Mouse (Mus musculus) heart, adult 2 months (tissue): ENCODE data around the gene Enpp7. TPM values are rescaled to one million over a fixed set of nuclear protein-coding genes. Genes with fewer than 3 reads are reported as not detected.

Source experiments
- DNase-seq, 2 experiments: peaks; one replicate each; pipeline ENCODE4 v3.0.0; 2021
- H3K27ac ChIP-seq: fragments of 200-600 bp; 2 replicates; pipeline ENCODE4 v1.8.1; 2022
- H3K27me3 ChIP-seq: fragments of 200-500 bp; 2 replicates; pipeline ENCODE4 v1.6.1; 2012; ENCODE audit warnings: mild to moderate bottlenecking, low read length, inconsistent platforms, mixed read lengths; ENCODE audit not compliant: control insufficient read depth, insufficient read depth
- H3K36me3 ChIP-seq: fragments of 200-500 bp; 2 replicates; pipeline ENCODE4 v1.6.1; 2012; ENCODE audit warnings: low read length, inconsistent platforms; ENCODE audit not compliant: control insufficient read depth, insufficient read depth
- H3K4me1 ChIP-seq: fragments of 200-500 bp; 2 replicates; pipeline ENCODE4 v1.6.1; 2011; ENCODE audit warnings: low read length; ENCODE audit not compliant: control insufficient read depth, insufficient read depth
- H3K4me3 ChIP-seq: fragments of 200-600 bp; 2 replicates; pipeline ENCODE4 v1.8.1; 2022
- H3K79me2 ChIP-seq: fragments of 200-500 bp; replicated peaks from 2 replicates; pipeline ENCODE4 v1.6.1; 2012; ENCODE audit warnings: mild to moderate bottlenecking, inconsistent platforms, low read length, moderate library complexity, mixed read lengths; ENCODE audit not compliant: control insufficient read depth, insufficient read depth
- H3K9ac ChIP-seq: fragments of 200-500 bp; 2 replicates; pipeline ENCODE4 v1.6.1; 2012; ENCODE audit warnings: low read depth, mild to moderate bottlenecking, control low read depth, inconsistent platforms, low read length, mixed read lengths
- CTCF ChIP-seq: fragments of 200-600 bp; IDR thresholded peaks from 2 replicates; pipeline ENCODE4 v1.8.1; 2022; ENCODE audit warnings: antibody characterized with exemption, mild to moderate bottlenecking, moderate library complexity
- EP300 ChIP-seq: fragments of 200-500 bp; IDR thresholded peaks from 2 replicates; pipeline ENCODE4 v1.6.1; 2011; ENCODE audit warnings: low read depth, low read length, control low read depth; ENCODE audit not compliant: insufficient read depth
- POLR2A ChIP-seq: fragments of 200-500 bp; IDR thresholded peaks from 2 replicates; pipeline ENCODE4 v1.6.1; 2011; ENCODE audit warnings: mild to moderate bottlenecking, low read depth, low read length, control low read depth; ENCODE audit not compliant: insufficient read depth
- WGBS: fragments of 180-500 bp; shearing (Covaris S2); methylation state at CpG from one replicate; pipeline ENCODE4 v1.1.7; 2018; 5-methylcytosine and 5-hydroxymethylcytosine counted together
- intact Hi-C: fragments of 180-260 bp; cut with DNase I; formaldehyde crosslinking; loops from one replicate; pipeline ENCODE4 v1.15.1; 2025
- polyA plus RNA-seq: library from polyadenylated mRNA; depleted of rRNA; stranded (reverse); fragments of >200 nt; gene quantifications from 2 replicates; pipeline ENCODE4 v1.2.3, GENCODE M21; 2012
- total RNA-seq, 2 experiments: library from RNA; stranded (reverse); gene quantifications; 2 replicates each; pipeline ENCODE4 v1.2.3; 2021

Enpp7 gene
- total and polyA plus RNA-seq, 3 experiments: not detected

DNA sequence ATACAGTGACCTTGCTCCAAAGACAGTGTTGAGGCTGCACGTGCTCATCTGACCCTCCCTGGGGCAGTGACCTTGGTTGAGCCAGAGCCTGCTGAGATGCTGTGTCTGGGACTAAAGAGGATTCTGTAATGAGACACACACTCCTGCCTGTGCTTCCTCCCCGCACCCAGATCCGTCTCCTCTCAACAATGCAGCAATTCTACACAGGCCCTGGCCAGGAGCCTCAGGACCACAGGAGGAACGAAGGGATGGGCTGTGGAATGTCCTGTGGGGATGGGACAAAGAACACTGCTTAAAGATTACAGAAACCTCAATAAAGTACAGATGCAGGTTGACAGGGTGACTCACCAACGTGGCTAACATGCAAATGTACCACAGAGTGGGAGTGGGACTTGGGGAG is 2.4 kb upstream of the Enpp7 start:
- Histone ChIP-seq H3K9ac (no peak overlapping the region), H3K36me3 (no peaks in the 10 kb centered on the region), H3K27ac (no peak overlapping the region), H3K79me2 (no peaks in the 10 kb centered on the region), H3K4me1 (no peaks in the 10 kb centered on the region), H3K4me3 (no peak overlapping the region), H3K27me3 (0 out of 2 replicates have a peak, but pooled peaks cover 2% of the 10 kb centered on the region)
- intact Hi-C loops: no loop called here
- 54% methylated on average over 5 of the region's 5 CpGs for whole genome bisulfite sequencing
- TF ChIP-seq CTCF (no peak), EP300 (no peak), POLR2A (no peak)
- no peak for DNase-seq

DNA sequence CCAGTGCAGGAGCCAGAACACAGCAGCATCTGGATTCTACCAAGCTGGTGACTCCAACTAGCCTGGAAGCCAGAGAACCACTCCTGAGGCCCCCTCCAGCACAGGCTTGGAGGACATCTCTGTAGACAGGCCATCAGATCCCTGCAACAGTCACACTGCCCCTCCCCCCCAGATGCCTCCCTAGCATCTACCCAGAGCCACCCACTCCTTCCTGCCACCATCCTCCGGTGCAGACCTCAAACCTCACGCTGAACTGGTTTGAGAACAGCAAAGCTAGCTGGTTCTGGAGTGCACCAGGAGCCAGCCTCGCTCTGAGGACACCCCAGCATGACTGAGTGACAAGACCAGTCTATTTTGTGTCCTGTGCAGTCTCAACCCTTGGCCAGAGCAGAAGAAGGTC is 4.8 kb downstream of the Enpp7 start:
- 34% methylated on average over 3 of the region's 3 CpGs for WGBS
- H3K4me1 ChIP-seq: no peaks in the 10 kb centered on the region
- H3K27ac ChIP-seq: no peak overlapping the region
- TF ChIP-seq EP300: no peak
- TF ChIP-seq POLR2A: no peak
- no peak for TF ChIP-seq CTCF
- H3K36me3 ChIP-seq: no peaks in the 10 kb centered on the region
- intact Hi-C loops: no loop called here
- 0 out of 2 replicates have a peak, but pooled peaks cover 2% of the 10 kb centered on the region for H3K27me3 ChIP-seq
- no peaks in the 10 kb centered on the region for H3K79me2 ChIP-seq
- no peak overlapping the region for H3K9ac ChIP-seq
- no peak for DNase-seq
- no peak overlapping the region for H3K4me3 ChIP-seq

DNA sequence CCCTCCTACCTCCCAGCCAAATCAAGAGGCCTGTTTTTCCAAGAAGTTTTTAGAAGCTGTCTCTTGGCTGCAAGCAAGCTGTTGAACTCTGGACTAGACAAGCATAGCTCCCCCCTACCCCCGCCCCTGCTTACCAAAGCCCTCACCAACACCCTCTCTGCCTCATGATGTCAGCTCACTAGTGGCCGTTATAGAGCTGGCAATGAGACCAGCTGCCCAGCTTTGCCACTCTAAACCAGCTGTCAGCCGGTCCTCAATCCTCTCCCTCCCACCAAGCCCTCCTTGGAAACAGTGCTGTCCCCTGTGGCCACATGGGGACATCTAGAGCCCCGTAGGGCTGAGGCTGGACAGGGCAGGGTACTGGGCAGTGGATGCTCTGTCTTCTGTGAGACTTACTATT is 7.5 kb downstream of the Enpp7 start:
- Histone ChIP-seq H3K27ac (no peak overlapping the region), H3K79me2 (no peaks in the 10 kb centered on the region), H3K9ac (no peak overlapping the region), H3K4me3 (no peak overlapping the region), H3K4me1 (no peaks in the 10 kb centered on the region; the same call in 1 of the 2 replicates), H3K27me3 (peaks cover 4% of the 10 kb centered on the region; the same call in 1 of the 2 replicates), H3K36me3 (no peaks in the 10 kb centered on the region)
- TF ChIP-seq CTCF (no peak), POLR2A (no peak), EP300 (no peak)
- intact Hi-C loops: no loop called here
- WGBS: 41% methylated on average over 4 of the region's 4 CpGs
- DNase-seq: no peak

DNA sequence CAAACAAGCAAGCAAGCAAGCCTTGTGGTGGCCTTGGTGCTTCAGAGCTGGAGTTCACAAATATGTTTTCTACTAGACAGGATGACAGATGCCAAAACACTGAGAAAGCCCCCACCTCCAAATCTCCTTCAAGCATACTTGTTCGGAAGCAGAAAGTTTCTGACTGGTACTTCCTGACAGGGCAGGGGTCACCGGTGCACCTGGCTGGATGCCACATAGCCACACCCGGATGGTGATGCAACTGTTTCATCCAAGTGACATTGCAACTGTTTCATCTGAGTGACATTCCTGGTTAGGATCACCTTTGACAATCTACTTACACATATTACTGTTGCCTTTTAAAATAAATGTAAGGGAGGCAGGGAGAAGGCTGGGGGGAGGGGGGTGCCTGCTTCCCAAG is 9.2 kb downstream of the Enpp7 start:
- Histone ChIP-seq H3K4me1 (no peaks in the 10 kb centered on the region; the same call in 1 of the 2 replicates), H3K9ac (no peak overlapping the region), H3K4me3 (no peak overlapping the region), H3K36me3 (no peaks in the 10 kb centered on the region), H3K27ac (no peak overlapping the region), H3K79me2 (no peaks in the 10 kb centered on the region), H3K27me3 (peaks cover 4% of the 10 kb centered on the region; the same call in 1 of the 2 replicates)
- 48% methylated on average over 3 of the region's 3 CpGs for WGBS
- no peak for DNase-seq
- TF ChIP-seq EP300: no peak
- no peak for TF ChIP-seq POLR2A
- no peak for TF ChIP-seq CTCF
- intact Hi-C loops: no loop called here

DNA sequence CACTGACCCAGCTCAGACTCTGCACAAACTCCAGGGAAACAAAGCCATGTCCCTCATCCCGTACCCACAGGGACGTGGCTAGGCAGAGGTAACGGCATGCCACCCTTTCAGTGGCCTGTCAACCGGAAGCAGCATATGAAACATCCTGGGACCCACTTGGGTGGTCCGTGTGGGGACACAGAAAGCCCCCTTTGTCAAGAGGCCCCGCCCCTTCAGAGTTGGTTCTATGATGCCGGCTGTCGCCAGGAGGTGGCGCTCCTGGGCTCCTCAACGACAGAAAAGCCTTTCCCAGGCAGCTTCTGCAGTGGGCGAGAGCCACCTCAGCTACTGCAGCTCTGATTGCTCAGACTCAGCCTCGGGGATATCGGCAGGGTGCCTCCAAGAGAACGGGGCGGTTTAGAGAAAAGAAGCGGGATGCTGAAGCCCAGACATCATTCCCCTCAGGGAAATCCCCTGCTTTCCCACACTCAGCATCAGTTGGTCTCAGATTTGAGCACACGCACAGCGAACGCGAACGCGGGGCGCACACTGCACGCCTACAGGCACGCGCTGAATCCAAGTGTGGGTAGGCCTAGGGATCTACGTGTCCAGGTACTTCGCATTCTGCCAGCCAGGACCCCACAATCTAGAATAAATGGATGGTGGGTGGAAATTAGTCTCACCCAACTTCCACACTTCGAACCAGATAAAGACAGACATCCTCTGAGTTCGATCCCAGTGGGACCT is 10.7 kb downstream of the Enpp7 start:
- Histone ChIP-seq H3K36me3 (no peaks in the 10 kb centered on the region), H3K4me3 (no peak overlapping the region), H3K27ac (no peak overlapping the region), H3K79me2 (no peaks in the 10 kb centered on the region), H3K4me1 (no peaks in the 10 kb centered on the region; the same call in 1 of the 2 replicates), H3K27me3 (peaks cover 4% of the 10 kb centered on the region; the same call in 1 of the 2 replicates), H3K9ac (no peak overlapping the region)
- 10% methylated on average over 30 of the region's 30 CpGs for WGBS
- peak; percentile 68 to 83 for DNase-seq
- intact Hi-C loops: loop anchor here (1.0 kb wide), 1 partner anchor 192 kb away; no protein-coding TSS in a partner anchor
- TF ChIP-seq EP300: no peak
- peak; percentile 98; the same call in 1 of the 2 replicates for TF ChIP-seq CTCF

DNA sequence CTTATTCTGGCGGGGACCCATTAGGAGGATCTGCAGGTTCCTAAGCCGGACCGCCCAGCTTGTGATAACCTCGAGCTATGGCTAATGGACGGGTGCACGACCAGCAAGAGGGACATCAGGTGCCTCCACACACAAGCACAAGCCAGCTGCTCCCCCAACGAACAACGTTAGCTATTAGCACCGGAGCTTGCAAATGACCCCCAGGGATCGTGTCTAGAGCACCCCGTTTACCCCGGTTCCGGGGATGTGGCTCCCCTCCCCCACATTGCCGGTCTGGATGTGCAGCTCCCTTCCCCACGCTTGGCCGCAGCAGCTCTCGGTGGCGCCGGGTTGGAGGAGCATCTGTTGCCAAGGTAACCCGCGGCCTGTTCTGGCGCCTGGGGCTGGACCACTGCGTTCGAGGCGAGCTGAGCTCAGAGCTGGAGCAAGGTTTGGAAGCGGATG is 11.4 kb downstream of the Enpp7 start:
- Histone ChIP-seq H3K27me3 (peaks cover 4% of the 10 kb centered on the region; the same call in 1 of the 2 replicates), H3K79me2 (no peaks in the 10 kb centered on the region), H3K27ac (no peak overlapping the region), H3K4me3 (no peak overlapping the region), H3K4me1 (no peaks in the 10 kb centered on the region; the same call in 1 of the 2 replicates), H3K9ac (no peak overlapping the region), H3K36me3 (no peaks in the 10 kb centered on the region)
- DNase-seq: no peak
- intact Hi-C loops: no loop called here
- 6% methylated on average over 26 of the region's 26 CpGs for WGBS
- no peak for TF ChIP-seq EP300
- TF ChIP-seq POLR2A: no peak
- no peak for TF ChIP-seq CTCF
